Mouse (Mus musculus): ENCODE data around the gene Ypel5. TPM values are rescaled to one million over a fixed set of nuclear protein-coding genes. Genes with fewer than 3 reads are reported as not detected.

Gene Ypel5
- 121 TPM for polyA plus RNA-seq (2017; shearing (Covaris generic))

DNA sequence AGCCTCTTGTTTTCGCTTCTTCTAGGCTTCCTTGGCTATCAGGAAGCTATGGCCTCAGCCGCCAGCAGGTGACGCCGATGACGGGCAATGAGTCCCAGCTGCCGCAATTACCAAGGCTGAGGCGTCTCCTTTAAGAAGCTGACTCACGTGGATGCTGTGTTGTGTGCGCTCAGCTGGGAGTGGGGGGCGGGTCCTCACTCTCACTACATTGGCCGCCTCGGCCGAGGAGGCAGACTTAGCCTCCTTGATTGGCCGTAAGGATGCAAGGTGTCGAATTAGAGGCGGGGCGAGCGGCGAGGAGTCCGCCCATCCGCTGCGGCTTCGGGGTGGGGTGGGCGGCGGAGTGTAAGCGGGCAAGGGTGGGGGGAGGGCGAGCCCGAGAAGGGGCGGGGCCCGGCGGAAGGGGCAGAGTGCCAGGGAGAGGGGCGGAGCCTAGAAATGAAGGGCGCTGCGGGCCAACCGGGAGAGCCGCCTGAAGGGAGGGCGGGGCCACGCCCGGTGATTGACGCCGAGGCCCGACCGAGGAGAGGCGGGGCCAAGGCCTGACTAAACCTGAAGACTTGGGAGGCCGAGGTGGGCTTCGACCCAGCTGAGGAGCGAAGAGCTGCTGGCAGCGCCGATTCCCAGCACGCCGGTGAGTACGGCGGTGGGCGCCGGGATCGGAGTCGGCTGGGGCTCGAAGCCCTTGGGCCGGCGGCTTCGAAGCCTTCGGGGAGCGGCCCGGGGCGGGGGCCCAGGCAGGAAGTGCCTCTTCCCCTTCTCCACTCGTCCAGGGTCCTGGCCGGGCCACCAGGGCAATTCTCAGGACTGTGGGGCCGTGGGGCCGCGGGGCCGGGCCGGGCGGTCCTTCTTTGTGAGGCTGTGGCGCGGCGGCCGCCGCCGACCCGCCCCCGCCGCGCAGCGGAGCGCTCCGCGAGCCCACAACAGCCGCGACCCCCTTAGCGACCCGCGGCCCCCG, at the start of gene Ypel5:
TSS of gene Ypel5 (plus strand) at position 296 of the 958 bp plus-strand sequence.

Other genes starting within 250 kb of the Ypel5 start
- 0.11 TPM for gene Alk, start 231.8 kb upstream of the Ypel5 start, polyA plus RNA-seq (2017; shearing (Covaris generic))
- 20.9 TPM for gene Lbh, start 81.9 kb downstream of the Ypel5 start, polyA plus RNA-seq (2017; shearing (Covaris generic))